Mouse (Mus musculus): ENCODE measurements around the gene Vps37b.

Gene Vps37b

DNA sequence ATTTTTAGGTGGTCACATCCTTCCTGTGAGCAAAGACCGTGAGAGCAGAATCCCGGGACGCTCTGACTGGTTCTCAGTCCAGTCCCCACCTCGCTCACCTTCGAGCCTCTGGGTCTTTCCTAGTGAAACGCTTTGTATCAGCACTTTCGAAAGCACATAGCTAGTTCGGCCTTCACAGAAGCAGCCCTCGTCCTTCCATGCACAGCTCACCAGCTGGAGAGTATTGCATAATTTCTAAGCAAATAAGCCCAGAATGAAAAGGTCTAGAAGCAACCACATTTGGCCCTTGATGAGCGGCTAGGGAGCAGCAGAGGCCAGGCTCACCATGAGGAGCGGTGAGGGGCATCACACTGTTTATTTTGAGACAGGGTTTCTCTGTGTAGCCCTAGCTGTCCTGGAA is 10.9 kb downstream of the Vps37b start:
- DNase-seq = no peak

DNA sequence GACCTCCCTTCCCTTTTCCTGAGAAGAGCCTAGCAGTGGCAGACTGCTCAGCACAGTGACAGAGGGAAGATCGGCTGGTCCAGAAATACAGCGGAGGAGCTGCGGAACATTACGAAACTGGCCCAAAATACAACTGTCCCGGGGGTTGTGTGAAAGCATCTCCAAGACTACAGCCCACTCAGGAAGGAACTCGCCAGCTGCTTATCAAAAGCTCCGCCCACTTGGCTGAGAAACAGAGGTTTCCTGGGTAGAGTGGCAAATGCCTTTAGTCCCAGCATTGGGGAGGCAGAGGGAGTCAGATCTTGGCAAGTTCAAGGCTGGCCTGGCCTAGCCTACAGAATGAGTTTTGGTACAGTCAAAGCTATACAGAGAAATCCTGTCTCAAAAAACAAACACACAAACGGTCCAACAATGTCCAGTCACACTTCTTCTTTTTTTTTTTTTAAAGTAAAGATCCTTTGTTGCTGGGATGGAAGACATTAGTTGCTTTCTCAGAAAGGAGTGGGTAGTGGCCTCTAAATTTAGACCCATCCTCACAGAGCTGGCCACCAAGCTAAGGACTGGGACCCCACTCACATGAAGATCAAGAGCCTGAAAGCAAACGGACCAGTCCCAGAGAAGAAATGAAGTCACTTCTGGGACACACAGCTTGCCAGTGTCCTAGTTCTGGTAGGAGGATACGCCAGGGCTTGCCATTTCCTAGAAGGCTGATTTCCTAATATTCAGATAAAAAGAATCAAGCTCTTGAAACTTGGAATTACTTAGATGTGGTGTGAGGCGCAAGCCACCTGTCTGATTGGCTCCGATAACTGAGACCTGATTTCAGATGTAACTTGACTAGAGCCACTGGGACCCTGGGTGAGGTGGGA is 12.5 kb downstream of the Vps37b start:
- DNase-seq = no peak

DNA sequence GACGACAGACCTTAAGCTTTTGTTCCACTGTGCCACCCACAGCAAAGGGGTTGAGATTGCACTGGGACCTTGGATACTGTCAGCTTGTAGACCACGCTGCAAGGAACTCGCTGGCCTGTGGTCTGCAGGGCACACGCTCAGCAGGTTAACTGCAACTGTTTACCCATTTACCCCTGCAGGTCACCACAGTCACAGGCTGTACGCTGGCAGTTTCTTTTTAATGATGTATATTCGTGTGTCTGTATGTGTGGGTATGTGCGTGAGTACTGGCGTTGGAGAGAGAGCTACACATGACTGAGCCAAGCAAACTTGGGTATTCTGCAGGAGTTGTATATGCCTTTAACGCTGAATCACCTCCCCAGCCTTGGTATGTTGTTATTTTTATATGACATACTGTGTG is 13.4 kb downstream of the Vps37b start:
- no peak for DNase-seq

DNA sequence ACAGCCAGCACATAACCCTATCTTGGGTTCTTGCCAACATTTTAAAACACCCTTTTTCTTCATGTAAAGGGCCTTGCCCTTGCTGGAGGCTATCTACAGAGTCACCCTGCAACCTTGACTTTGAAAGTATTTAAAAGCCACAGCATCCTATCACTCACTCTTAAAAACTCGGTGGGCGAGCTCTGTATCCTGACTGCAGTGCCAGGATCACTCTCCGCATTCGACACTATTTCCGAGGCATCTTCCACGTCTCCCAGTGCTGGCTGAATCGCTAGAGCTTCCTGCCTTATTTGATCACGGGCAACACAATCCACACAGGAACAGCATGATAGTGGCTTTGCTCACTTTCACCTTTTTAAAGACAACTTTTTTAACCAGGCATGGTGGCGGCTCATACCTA is 14.1 kb downstream of the Vps37b start:
- no peak for DNase-seq

DNA sequence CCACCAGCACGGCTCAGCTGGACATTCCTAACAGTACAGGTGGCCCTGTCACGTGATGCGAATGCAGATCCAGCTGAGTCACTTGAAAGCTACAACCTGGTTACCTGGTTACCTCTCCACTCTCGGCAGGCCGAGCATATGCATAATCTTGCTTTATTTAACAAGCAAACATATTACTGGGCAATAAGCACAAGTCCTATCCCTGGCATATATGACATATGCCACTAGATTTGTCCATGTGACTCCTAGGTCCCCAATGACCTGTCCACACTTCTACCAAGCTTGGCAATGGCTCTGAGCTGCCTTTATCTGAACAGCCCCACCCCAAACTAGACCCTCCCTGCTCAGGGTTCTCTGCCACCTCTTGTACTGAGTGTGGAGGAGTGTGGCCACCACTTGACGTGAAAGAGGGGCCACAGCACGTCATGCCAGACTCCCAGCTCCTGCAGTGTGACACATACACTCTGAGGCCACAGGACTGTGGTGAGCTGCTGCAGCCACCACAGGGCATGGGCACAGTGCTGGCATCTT is 15.7 kb downstream of the Vps37b start:
- no peak for DNase-seq

DNA sequence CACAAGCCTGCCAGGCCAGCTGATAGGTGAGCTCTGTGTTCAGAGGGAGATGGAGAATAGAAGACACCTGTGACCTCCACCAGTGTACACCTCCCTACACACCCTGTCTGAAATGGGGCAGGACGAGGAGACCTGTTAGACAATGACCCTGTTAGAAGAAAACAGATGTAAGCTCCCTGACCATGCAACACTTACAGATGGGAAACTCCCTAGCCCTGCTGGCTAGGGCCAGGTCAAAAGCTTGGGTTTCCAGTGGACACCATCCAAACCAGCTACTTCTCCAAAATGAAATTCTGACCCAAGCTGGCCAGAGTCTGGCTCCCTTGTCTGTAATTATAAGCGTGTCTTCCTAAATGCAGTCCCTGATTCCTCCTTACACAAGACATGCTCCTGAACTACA is 16.3 kb downstream of the Vps37b start:
- DNase-seq = no peak

DNA sequence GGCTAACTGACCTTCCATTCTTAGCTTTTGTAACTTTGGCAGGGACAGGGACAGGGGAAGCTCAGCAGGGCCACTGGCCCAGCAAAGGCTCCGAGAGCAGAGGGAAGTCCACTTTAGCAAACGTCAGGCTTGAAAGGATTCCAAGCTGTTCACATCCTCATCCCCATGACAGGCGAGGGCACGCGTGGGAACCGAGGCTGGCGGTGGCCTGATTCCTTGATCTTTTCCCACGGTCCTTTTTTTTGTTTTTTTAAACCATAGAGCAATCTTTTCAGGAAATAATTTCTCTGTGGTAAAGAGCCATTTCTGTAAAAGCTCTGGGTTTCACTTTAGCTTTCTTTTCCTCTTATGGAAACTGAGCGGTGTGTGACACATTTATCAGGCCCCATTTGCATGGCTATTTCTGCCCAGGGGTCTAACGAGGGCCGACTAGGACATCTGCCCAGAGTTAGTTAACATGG is 17.2 kb downstream of the Vps37b start:
- no peak for DNase-seq

DNA sequence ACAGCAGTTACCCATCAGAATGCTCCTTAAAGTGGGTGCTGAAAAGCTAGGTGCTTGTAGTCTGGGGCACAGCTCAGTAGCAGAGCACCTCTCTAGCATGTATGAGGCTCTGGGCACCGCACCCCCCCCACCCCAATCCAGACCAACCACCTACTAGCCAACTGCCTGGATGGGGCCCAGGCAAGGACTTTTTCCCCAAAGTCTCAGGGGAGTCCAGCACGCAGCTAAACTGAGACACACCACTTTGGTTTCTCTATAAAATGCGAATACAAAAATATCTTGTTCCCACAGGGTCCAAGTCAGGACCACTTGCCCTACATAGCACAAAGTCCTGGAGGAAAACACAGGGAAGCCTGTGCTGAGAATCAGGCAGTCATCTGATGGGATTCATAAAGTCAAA is 17.9 kb downstream of the Vps37b start:
- DNase-seq = no peak

DNA sequence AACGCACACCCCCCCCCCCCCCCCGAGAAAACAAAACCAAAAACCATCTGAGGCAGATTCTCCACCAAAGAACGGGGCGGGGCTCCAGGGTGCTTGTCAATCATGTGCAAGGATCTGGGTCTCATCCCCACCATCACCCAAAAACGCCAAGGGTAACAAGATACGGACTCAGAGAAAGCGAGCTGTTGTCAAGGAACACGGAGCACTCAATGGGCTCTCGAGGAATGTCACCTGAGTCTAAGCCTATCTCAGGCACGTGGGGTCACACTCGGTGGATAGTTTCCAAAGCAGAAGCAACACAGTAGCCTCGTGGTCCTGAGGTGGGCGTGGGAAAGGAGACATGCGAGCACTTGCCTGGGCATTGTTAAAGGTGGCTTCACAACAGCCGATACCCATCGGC is 18.3 kb downstream of the Vps37b start:
- DNase-seq = no peak

DNA sequence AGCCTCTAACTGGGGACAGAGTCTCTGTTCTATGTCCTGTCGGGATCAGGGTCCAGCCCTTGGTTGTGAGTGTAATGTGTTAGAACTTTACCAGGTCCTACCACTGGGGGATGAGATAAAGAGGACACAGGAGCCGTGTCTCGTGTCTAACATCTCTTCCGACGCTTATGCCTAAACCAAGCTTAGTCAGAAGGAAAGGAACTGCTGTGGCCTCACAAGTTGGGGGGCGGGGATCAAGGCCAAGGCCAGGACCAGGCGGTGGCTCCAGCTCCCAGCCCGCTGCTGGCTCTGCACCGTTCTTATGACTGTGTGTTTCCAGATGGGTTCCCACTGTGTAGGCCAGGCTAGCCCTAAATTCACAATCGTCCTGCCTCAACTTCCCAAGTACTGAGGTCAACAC is 19.2 kb downstream of the Vps37b start:
- DNase-seq = no peak

DNA sequence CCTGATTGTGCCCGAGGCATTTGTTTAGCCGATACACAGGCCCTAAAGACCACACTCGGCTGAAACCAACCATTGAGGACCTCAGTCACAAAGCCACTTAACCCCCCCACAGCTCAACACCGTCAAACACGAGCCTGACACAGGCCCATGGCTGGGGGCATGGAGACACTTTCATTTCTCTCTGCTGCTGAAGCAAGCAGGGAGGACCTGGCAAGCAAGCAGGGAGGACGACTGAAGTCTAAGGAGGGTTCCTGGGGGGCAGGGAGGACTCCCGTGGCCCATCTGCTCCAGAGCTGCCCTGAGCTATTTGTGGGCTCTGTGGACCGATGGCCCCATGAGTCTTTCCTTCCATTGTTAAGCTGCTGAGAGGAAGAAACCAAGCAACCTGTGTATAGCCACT is 20.1 kb downstream of the Vps37b start:
- no peak for DNase-seq

DNA sequence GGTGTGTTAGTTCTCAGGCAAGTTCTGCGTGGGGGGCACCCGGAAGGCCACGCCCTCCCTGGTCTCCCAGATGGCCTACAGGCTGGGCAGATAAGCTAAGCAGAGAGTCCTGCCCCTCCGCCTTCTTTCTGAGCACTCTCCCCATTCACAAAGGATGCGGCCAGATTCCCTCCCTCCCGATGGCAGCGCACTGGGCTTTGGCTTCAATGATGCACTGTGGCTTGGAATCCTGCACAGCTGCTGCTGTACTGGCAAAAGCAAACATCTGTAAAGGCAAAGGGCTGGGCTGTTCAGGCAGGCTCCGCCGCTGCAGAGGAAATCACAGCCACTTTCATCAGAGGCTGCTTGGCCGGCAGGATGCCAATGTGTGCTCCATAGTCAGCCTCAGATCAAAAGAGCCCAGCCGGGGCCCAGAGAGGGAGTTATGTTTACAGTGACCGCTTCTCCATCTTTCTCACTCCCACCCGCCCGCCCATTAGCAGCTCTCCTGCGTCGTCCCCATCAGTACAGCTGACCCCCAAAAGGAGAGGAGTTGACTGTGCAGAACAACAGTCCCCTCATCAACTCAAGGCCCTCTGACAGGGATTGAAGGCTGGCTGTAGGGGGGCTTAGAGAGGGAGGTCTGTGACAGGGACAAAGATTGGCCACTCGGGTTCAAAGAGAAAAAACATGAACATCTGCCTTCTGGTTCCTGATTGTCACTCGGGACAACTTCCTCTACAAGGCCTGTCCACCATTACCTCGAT is 21.0 kb downstream of the Vps37b start:
- peak; percentile 78 for DNase-seq

DNA sequence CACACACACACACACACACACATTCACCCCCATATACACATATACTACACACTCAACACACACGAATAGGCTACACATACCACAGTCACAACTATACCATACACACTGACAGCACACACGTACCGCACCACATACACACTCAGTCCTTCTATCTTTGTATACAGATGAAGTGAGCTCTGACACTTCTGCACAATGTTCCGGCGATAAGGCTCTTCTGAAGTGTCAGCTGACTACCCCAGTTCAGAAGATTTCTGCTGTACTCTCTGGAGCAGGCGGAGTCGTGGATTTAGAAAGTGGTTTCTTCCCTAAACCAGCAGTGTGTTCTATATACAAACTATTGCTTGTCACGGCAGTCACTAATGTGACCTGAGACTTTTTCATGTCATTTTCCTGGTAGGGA is 22.0 kb downstream of the Vps37b start:
- no peak for DNase-seq

DNA sequence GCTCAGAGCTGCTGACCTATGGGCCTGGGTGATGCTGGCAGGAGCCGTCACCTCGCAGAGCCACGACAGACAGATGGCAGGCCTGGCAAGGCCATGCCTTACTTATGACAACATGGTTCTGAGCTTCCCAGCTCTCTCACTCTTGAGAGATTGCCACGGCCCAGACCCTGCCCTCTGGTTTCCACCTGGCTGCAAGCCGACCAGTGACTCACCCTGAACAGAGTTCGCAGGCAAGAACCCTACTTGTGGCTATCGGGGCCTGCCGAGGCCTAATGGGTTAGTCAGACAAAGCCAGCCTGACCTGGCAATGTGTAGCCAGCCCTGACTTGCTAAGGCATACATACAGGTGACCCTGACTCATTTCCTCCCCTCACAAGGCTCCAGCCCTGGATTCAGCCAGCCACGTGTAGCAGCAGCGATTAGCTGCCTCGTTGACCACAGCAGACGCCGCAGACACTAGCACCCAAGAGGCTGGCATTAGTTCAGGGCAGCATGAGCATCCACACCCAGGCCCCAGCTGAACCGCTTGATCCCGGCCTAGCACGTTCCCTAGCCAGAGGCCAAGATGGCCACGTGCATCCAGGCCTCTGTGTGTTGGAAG is 25.1 kb downstream of the Vps37b start:
- DNase-seq = no peak

DNA sequence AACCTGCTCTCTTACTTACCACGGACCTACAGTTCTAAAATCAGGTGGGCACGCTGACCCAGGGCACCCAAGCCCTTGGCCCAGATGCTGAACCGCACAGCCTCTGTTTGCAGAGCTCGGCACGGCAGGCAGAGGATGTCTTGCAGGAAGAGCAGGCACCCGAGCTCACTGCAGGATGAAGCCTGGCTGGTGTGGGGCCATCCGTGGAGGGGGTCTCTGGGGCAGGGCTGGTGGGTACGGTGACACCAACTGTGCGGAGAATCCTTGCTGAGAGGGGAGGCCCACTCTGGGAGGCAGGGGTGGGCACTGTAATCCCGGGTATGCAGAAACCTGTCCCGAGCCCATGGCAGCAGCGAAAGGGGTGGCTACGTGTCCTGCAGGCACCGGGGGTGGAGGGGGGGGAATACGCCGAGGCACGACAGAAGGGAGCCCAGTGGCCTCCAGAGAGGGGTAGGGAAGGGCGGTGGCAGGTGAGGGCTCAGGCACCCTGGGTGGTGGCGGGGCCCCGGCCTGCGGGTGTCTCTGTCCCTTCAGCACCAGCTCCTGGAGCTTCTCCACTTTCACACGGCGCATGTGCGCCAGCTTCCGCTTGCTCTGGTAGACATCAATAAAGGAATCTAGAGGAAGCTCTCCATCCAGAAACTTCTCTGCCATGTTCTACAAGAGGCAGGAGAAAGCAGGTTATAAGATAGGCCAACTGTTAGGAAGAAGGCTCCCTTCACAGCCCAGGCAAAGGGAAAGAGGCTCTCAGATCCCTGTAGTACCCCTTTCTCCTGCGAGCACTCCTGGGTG is 25.8 kb downstream of the Vps37b start:
- DNase-seq = no peak

DNA sequence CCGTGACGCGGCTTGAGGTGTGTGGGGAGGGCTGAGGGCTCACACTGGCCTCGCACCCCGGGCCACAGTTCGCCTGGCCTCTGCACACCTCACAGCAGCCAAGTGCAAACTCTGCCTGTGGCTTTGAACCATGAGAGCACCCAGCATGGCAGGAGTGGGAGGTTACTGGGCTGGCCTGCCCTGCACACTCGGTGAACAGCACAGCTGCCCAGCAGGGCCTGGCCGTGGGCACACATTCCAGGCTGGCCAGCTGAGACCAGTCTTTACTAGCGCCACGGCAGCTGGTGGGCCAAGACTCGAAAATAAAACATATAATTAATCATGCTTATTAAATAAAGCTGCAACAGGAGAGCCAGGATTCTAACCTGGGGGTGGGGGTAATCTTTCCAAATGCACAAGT is 26.5 kb downstream of the Vps37b start:
- DNase-seq = no peak

DNA sequence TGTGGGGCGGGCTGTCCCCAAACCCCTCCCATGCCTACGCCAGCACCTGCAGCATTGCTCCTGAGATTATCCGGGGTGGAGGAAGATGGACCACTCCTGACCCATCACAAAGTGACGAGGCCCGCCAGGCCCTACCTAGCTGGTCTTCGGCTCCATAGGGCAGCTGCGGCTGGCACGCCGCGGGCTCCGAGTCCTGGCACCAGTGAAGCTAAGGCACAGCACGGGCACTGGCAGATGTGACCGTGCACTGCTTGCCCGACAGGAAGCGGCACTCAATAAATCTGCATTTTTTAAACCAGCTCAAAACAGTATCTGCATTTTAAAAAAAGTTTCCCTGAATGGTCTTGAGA is 26.9 kb downstream of the Vps37b start:
- no peak for DNase-seq

DNA sequence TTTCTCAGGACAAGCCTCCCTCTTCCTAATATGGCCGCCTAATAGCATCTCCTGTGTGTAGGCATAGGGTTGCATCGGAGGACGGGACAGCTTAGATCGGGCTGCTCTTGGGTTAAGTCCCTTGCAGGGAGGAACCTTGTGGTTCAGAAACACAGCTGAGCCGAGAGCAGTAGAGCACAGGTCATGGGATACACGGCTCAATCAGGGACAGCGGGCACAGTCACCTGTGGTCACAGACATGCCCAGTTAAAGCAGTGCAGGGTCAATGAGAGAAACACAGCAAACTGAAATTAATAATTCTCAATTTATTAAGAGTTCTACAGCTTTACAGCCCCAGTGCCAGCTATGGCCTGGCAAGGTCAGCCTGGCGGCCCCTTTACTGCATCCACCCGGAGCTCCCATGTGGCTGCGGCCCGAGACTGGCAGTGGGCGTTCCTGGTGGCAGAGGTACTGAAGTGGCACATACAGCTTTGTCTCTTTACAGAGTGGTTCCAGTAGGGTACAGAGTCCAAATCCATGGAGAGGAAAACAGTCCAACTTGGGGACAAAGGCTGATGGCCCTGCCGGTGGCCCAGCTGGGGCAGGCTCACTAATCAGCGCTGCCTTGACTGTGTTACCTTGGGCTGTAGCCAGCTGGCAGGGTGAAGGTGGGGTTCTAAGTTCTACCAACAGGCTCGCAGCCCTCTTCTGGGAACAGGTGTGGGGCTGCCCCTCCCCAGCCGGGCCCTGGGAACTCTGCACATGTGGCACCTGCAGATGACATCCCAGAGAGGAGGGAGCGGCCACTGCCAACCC is 27.5 kb downstream of the Vps37b start:
- DNase-seq = no peak

DNA sequence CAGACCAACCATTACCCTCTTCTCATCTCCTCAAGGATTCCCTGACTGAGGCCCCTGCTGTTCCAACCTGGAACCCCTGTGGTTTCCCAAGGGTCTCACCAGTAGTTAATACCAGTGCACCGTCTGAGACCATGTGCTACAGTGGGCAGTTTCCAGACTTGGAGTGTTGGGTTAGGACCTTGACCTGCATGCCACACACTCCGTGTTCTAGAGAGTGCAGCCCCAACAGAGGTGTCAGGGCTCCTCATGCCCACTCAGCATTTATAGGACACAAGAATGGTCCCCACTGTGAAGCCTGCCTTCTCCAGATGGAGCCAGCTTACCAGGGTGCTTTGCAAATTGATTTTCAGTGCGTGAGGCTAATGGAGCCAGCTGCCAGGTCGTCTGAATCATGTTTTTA is 28.7 kb downstream of the Vps37b start:
- DNase-seq = no peak

DNA sequence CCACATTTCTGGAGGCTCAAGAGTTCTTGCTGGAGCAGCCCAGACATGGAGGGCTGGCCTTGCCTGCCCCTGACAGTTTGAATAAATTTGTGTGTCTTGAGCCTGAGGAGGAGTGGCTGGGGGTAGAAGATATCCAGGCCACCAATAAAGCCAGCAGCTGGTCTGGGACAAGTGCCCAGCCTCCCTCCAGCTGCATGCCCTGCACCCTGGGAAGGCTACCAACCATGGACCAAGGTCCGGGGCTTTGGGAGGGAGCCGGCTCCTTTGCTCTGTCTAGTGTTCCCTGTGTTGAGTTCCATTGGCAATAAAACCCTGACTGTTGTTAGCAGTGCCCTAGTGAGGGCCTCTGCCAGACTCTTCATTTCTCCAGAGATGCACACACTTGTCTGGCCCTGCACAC is 29.2 kb downstream of the Vps37b start:
- DNase-seq = no peak

DNA sequence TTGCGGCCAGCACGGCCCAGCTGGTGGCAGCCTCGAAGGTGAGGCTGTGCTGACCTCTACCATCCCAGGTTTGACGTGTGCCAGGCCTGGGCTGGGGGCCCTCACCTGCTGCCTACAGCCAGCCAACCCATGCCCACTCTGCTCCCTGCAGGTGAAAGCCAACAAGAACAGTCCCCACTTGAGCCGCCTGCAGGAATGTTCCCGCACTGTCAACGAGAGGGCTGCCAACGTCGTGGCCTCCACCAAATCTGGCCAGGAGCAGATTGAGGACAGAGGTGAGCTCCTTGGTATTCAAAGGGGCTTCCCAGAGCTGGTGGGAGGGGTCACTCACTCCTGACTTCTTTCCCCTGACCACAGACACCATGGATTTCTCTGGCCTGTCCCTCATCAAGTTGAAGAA is 30.8 kb downstream of the Vps37b start:
- DNase-seq = no peak

DNA sequence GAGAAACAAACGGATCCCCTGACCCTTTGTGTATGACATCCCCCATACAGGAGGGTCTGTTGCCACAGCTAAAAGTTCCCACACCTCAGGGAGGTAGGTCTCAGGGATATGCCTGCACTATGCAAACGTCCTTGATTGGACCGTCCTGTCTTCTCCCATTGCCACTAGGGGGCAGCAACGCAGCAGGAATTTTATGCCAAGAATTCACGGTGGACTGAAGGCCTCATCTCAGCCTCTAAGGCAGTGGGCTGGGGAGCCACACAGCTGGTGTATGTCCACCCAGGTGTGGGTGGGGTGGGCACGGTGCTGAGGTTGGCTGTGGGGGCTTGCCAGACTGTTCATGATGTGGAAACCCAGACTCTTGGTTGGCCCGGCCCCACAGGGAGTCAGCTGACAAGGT is 31.2 kb downstream of the Vps37b start:
- peak; percentile 91 for DNase-seq
